Mouse (Mus musculus): ENCODE results near the gene Zdhhc18.
A peak's percentile ranks its signal among the peaks of the same experiment; 100 is the strongest.

Gene Zdhhc18

GRCm38 (mm10) chr4:133649989-133650699 is at the start of gene Zdhhc18:
Gene Zdhhc18 (minus strand): TSS chr4:133650154.
- DNase-seq, result peak; percentile 93

DNA sequence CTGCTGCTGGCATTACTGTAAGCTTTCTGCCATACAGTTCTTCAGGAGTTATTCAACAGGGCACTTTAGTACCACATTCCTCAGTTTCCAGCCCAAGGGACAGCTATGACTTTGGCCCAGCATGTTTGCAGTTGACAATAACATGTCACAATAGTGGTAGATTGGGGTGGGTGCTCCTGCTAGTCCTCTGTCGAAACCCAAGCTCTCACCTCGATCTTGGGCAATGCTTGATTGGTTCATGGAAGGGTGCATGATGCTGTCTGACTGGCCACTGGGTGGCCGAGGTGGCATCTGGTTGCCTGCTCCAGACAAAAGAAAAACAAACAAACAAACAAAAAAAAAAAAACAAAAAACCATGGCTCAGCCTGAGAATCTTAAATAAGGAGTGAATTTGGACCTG is 45.4 kb upstream of the Zdhhc18 start:
- no peak for DNase-seq

GRCm38 (mm10) chr4:133690252-133690651 is 40.3 kb upstream of the Zdhhc18 start:
- no peak for DNase-seq

DNA sequence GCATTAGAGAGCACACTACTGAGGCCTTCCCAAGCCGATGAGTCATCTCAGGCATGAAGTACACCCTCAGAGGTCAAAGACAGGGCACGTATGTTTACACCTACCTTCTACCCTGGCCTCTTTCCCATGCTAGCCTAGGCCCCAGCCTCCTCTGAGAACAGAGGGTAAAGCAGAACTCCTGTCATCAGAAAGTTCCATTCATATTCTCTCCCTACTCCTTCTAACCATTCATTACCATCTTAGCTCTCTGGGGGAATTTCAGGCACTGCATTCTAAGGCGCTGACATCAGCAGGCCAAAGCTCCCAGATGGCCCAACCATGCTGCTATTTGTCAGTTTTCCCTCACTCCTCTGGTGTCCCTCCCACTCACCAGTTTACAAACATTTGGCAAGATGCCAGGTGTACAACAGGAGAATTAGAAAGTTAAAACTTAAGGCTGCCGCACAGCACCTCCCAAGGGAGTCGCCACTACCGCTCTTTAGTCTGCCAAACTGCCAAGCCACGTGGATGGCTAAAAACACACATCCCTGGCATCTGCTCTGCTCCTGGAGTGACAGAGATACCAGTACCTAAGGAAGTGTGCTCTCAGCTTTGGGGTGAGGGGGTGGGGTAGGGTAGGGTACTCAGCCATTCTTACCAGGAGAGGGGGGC is 38.6 kb upstream of the Zdhhc18 start:
- no peak for DNase-seq

- no peak for DNase-seq
These were observed 37.2 kb upstream of the Zdhhc18 start for GRCm38 (mm10) chr4:133687126-133687525.

- no peak for DNase-seq
These were observed 36.6 kb upstream of the Zdhhc18 start for GRCm38 (mm10) chr4:133686512-133686911.

- DNase-seq, result no peak
These were observed 30.3 kb upstream of the Zdhhc18 start for GRCm38 (mm10) chr4:133680206-133680786.

- no peak for DNase-seq
These were observed 29.7 kb upstream of the Zdhhc18 start for GRCm38 (mm10) chr4:133679629-133680028.

DNA sequence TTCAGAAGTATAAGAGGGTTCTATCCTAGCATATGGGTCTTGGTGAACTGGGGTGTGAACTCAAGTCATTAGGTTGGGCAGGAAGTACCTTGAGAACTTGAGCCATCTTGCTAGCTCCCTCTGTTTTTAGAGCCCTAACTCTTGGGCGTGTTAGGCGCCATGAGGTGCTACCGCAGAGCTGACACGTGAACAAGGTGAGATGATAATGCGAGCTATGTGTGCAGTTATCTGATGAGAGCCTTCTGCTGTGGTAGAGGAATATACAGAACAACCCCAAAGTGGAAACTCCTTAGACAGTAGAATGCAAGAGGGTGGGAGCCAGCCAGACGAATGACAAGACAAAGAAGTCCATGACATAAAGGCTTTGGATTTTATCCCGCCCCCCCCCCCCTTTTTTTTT is 27.3 kb upstream of the Zdhhc18 start:
- no peak for DNase-seq

DNA sequence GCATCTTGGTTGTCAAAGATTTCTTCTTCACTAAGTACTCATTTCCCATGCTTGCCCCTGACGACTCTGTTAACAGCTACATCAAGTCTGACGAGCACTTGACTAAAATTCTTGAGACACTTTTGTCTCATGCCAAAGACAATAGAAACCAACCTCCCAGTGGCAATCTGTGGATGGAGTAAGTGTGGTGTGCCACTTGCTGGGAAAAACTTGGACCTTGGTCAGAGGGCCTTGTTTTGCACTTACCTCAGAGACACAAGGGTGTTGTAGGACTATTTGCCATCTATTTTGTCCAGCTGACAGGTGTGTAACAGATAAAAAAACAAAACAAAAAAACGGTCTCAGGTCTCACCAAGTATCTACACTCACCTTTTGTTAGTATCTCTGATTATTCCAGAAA is 26.2 kb upstream of the Zdhhc18 start:
- no peak for DNase-seq

DNA sequence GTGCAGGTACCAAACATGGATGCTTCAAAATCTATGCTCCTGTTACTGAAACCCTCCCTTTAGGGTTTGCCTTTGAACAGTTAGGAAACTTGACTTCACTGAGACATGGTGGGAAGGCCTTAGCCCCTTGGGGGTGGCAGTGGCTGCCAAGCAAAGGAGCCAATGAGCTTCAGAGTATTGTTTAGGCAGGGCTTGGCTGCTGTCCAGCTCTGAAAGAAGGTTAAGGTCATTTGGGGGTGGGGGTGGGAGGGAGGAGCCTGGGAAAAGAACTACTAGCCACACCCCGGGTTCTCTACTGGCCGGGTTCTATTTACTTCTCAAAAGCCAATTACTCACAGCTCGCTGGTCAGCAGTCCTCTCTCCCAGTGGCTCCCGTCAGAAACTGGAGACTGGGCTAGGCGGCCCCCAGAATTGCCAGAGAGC is 25.7 kb upstream of the Zdhhc18 start:
- DNase-seq, result no peak

- DNase-seq, result no peak
These were observed 24.4 kb upstream of the Zdhhc18 start for GRCm38 (mm10) chr4:133674331-133674695.

- DNase-seq, result peak; percentile 40
These were observed 23.8 kb upstream of the Zdhhc18 start for GRCm38 (mm10) chr4:133673666-133674330.

GRCm38 (mm10) chr4:133672845-133673647 is 23.1 kb upstream of the Zdhhc18 start:
- peak; percentile 52 for DNase-seq

- DNase-seq, result peak; percentile 96
These were observed 22.2 kb upstream of the Zdhhc18 start, which contains the start of gene Pigv for GRCm38 (mm10) chr4:133671881-133672844. Gene Pigv (minus strand): TSS chr4:133672647.

GRCm38 (mm10) chr4:133671184-133671880 is 21.4 kb upstream of the Zdhhc18 start:
- DNase-seq, result peak; percentile 85

- no peak for DNase-seq
These were observed 19.8 kb upstream of the Zdhhc18 start for GRCm38 (mm10) chr4:133669652-133670210.

DNA sequence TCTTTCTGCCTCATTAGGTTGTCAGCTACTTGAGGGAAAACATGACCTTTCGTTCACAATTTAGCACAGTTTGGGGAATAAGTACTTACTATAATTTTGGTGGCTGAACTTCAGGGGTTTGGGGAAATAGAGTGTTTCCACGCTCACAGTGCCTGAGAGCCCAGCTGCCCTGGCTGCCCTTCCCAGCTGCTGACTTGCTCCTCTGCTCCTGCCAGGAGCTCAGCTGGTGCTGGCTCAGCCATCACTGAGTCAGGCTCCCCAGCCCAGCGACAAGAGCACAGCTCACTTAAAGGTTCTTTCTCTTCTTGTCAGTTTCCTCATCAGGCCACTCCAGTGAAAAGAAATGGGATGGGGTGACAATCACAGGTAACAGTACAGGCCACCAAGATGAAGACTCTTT is 18.6 kb upstream of the Zdhhc18 start:
- DNase-seq, result no peak

DNA sequence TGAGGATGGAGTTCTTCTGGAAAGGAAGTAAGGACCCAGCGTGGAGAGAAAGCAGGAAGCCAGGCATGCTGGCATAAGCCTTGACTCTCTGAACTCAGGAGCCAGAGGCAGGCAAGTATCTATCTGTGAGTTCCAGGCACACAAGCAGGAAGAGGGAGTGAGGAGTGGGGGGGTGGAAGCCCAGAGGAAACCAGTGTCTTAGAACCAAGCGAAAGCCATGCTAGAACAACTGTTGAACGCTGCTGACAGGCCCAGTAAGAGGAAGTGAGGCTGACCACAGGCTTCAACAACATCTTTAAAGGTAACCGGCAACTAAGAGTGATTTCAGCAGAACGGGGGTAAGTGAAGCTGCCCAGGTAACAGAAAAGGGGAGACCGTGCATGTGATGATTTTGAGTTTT is 16.2 kb upstream of the Zdhhc18 start:
- peak; percentile 21 for DNase-seq

GRCm38 (mm10) chr4:133665118-133665517 is 15.2 kb upstream of the Zdhhc18 start:
- no peak for DNase-seq

GRCm38 (mm10) chr4:133662945-133663344 is 13.0 kb upstream of the Zdhhc18 start:
- no peak for DNase-seq
